Mouse (Mus musculus): ENCODE results near the gene Kcnq1.

DNA sequence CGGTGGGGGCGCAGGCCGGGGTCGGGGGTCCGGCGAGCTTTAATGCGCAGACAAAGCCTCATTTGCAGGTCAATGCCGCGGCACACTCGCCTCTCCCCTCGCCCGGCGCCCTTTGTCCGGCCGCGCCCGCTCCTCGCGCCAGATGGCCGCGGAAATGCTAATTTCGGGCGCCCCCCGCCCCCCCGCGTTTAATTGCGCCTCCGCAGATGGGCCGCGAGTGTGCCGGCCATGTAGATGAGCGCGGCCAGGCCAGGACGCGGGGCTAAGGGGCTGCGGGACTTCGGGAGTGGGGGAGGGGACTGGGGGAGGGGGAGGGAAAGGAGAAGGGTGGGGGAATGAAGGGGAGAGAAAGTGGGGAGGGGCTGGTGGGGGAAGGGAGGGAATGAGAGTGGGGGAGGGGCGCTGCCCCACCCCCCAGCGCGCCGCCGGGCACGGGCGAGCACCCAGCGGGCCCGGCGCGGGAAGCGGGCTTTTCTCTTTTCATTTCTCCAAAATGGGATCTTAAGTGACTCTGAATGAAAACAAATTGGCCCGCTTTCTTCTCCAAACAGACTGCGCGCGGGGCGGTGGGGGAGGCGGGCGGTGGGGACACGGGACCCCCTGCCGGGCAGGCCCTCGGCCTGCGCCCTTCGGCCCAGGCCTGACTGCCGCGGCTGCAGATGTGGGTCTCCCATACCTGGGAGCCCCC lies 331.9 kb downstream of the Kcnq1 start:
- TF ChIP-seq ZNF384 (IDR thresholded peaks at IDR 0.05; ENCODE audit: low read depth, low read length) (no peak), ZC3H11A (IDR thresholded peaks at IDR 0.05; ENCODE audit: borderline replicate concordance, low read depth, low read length) (no peak), HCFC1 (IDR thresholded peaks at IDR 0.05; ENCODE audit: borderline replicate concordance, insufficient read depth, low read length) (no peak), CHD2 (IDR thresholded peaks at IDR 0.05; ENCODE audit: low read depth, low read length) (no peak), MAFK (IDR thresholded peaks at IDR 0.05; ENCODE audit: insufficient read depth, low read depth, low read length) (no peak)

All from ES-E14 (cell line).